Mouse (Mus musculus): Measurements from ENCODE around the gene Fdx1l. TPM values are rescaled to one million over a fixed set of nuclear protein-coding genes. Genes with fewer than 3 reads are reported as not detected.

The Fdx1l gene
- polyA plus RNA-seq, 1 experiment from 2014 or later, result 74.4 TPM

MicroRNAs encoded within 50 kb of the gene (microRNA counts, 519-probe panel; counts per million panel counts)
- microRNA mmu-miR-1900, result 3,548 counts per million, percentile 47 among the panel's probes with 10 or more counts

Small RNA genes lying within 50 kb of the gene (microRNA-seq; reads per million reads assigned to microRNA genes)
- gene Mir1900, result not detected
- gene Mir7082, result 0.34 reads per million

Other genes starting within 250 kb of the Fdx1l start
- gene A230050P20Rik, start 205.0 kb downstream of the Fdx1l start, polyA plus RNA-seq (2014; fragmentation: Nextera tagmentation; extraction: Ambion mirVana), result 11.1 and 14.1 TPM in 2 replicates
- 8.1 and 10.0 TPM in 2 replicates for gene Angptl6, start 193.9 kb downstream of the Fdx1l start, polyA plus RNA-seq (2014; fragmentation: Nextera tagmentation; extraction: Ambion mirVana)
- 101 and 106 TPM in 2 replicates for gene Ppan, start 185.4 kb downstream of the Fdx1l start, polyA plus RNA-seq (2014; fragmentation: Nextera tagmentation; extraction: Ambion mirVana)
- gene Eif3g, start 175.0 kb downstream of the Fdx1l start, polyA plus RNA-seq (2014; fragmentation: Nextera tagmentation; extraction: Ambion mirVana), result 314 and 315 TPM in 2 replicates
- gene Dnmt1, start 113.7 kb downstream of the Fdx1l start, polyA plus RNA-seq (2014; fragmentation: Nextera tagmentation; extraction: Ambion mirVana), result 65.4 and 69.9 TPM in 2 replicates
- 31.9 and 35.5 TPM in 2 replicates for gene S1pr2, start 96.8 kb downstream of the Fdx1l start, polyA plus RNA-seq (2014; fragmentation: Nextera tagmentation; extraction: Ambion mirVana)
- gene Mrpl4, start 70.9 kb downstream of the Fdx1l start, polyA plus RNA-seq (2014; fragmentation: Nextera tagmentation; extraction: Ambion mirVana), result 151 and 155 TPM in 2 replicates
- gene Icam1, start 57.6 kb downstream of the Fdx1l start, polyA plus RNA-seq (2014; fragmentation: Nextera tagmentation; extraction: Ambion mirVana), result 11.4 and 11.8 TPM in 2 replicates
- gene Icam4, start 44.2 kb downstream of the Fdx1l start, polyA plus RNA-seq (2014; fragmentation: Nextera tagmentation; extraction: Ambion mirVana), result 0.96 TPM in 1 of 2 replicates, not detected in the other
- gene Icam5, start 41.5 kb downstream of the Fdx1l start, polyA plus RNA-seq (2014; fragmentation: Nextera tagmentation; extraction: Ambion mirVana), result 0.12 TPM in 2 replicates
- gene Zglp1, start 6.5 kb downstream of the Fdx1l start, polyA plus RNA-seq (2014; fragmentation: Nextera tagmentation; extraction: Ambion mirVana), result 1.3 TPM in 1 of 2 replicates, not detected in the other
- gene Gm49373, start 518 bp downstream of the Fdx1l start, polyA plus RNA-seq (2014; fragmentation: Nextera tagmentation; extraction: Ambion mirVana), result 0.20 and 0.74 TPM in 2 replicates
- gene Gm38431, start 18.4 kb upstream of the Fdx1l start, polyA plus RNA-seq (2014; fragmentation: Nextera tagmentation; extraction: Ambion mirVana), result 2.2 and 3.7 TPM in 2 replicates
- gene Raver1, start 18.4 kb upstream of the Fdx1l start, polyA plus RNA-seq (2014; fragmentation: Nextera tagmentation; extraction: Ambion mirVana), result 84.1 and 87.5 TPM in 2 replicates
- 11.7 and 12.1 TPM in 2 replicates for gene Tyk2, start 57.6 kb upstream of the Fdx1l start, polyA plus RNA-seq (2014; fragmentation: Nextera tagmentation; extraction: Ambion mirVana)
- 307 and 327 TPM in 2 replicates for gene Cdc37, start 76.4 kb upstream of the Fdx1l start, polyA plus RNA-seq (2014; fragmentation: Nextera tagmentation; extraction: Ambion mirVana)
- gene Pde4a, start 92.1 kb upstream of the Fdx1l start, polyA plus RNA-seq (2014; fragmentation: Nextera tagmentation; extraction: Ambion mirVana), result 6.7 and 7.0 TPM in 2 replicates
- gene Keap1, start 165.7 kb upstream of the Fdx1l start, polyA plus RNA-seq (2014; fragmentation: Nextera tagmentation; extraction: Ambion mirVana), result 41.0 and 43.0 TPM in 2 replicates
- 0.07 and 0.13 TPM in 2 replicates for gene S1pr5, start 174.8 kb upstream of the Fdx1l start, polyA plus RNA-seq (2014; fragmentation: Nextera tagmentation; extraction: Ambion mirVana)
- 42.6 and 45.4 TPM in 2 replicates for gene Atg4d, start 191.7 kb upstream of the Fdx1l start, polyA plus RNA-seq (2014; fragmentation: Nextera tagmentation; extraction: Ambion mirVana)
- 12.8 TPM in 2 replicates for gene Kri1, start 214.4 kb upstream of the Fdx1l start, polyA plus RNA-seq (2014; fragmentation: Nextera tagmentation; extraction: Ambion mirVana)
- gene Cdkn2d, start 217.8 kb upstream of the Fdx1l start, polyA plus RNA-seq (2014; fragmentation: Nextera tagmentation; extraction: Ambion mirVana), result 43.7 and 44.8 TPM in 2 replicates
- 69.6 and 75.8 TPM in 2 replicates for gene Ap1m2, start 238.7 kb upstream of the Fdx1l start, polyA plus RNA-seq (2014; fragmentation: Nextera tagmentation; extraction: Ambion mirVana)
- 70.1 and 74.6 TPM in 2 replicates for gene Slc44a2, start 247.1 kb upstream of the Fdx1l start, polyA plus RNA-seq (2014; fragmentation: Nextera tagmentation; extraction: Ambion mirVana)

Data from intestine, embryonic 14.5 days (tissue).